Mouse (Mus musculus): Measurements from ENCODE around the gene Tpsg1.

GRCm38 (mm10) chr17:25320819-25321218 is 48.3 kb upstream of the Tpsg1 start:
- TF ChIP-seq CTCF (IDR thresholded peaks at IDR 0.05; ENCODE audit: control insufficient read depth, insufficient read depth, insufficient replicate concordance, low read depth, low read length) (no peak), POLR2A (IDR thresholded peaks at IDR 0.05; ENCODE audit: control insufficient read depth, low read depth, low read length) (no peak)
